Comparison of ENCODE assay signal across 23 mouse cellular contexts in genomic region chr15:36877501-36877900, GRCm38 (mm10).
DNase-seq lines count a peak whose midpoint lies in the region; ATAC-seq lines count a peak whose summit lies in the region.
"Had no signal": no experiment of that assay in that cellular context is flagged by ENCODE, and none has a peak within 500 bp of the region (broad histone marks: within the 10 kb centered on the region; RNA-seq: fewer than 3 reads in every experiment).

No protein-coding gene starts in this region.

- DNase-seq in intestine, embryonic 14.5 days (ENCODE audit: low spot score): no peak
- DNase-seq in urinary bladder, postnatal 14 days (ENCODE audit: low spot score): peak; percentile 67
- no peak for DNase-seq in urinary bladder, adult 18-20 months (ENCODE audit: low spot score in 2 of 2)
- DNase-seq in layer of hippocampus, postnatal 25 days (ENCODE audit: extremely low spot score in 1 of 2, low spot score in 1 of 2): no peak
- DNase-seq in right cerebral cortex, postnatal 10 days (ENCODE audit: low spot score in 2 of 2): no peak
- DNase-seq: B cell, adult 2 months; cerebellum, adult 9-11 months; gastrocnemius, adult 2 months; heart, adult 18-20 months; kidney, postnatal 4 days; layer of hippocampus, adult 9-11 months; liver, embryonic 13.5 days; right cerebral cortex, postnatal 4 days; thymus, adult 18-20 months had no signal

- ATAC-seq in intestine, embryonic 14.5 days (replicated peaks; ENCODE audit: low FRiP score, low TSS enrichment, low read depth): 0 out of 2 replicates have a peak, but pooled peaks have one; percentile 21
- no peak for ATAC-seq in intestine, embryonic 16.5 days
- ATAC-seq in embryonic facial prominence, embryonic 13.5 days (ENCODE audit: insufficient number of reproducible peaks, insufficient read depth, low FRiP score, low TSS enrichment, low read depth): no peak
- 0 out of 2 replicates have a peak, but pooled peaks have one; percentile 20 for ATAC-seq in stomach, embryonic 16.5 days (ENCODE audit: insufficient read depth, low FRiP score)
- ATAC-seq: intestine, postnatal 0 days had no signal

- 55% methylated on average over 7 of the region's 7 CpGs for WGBS in intestine, embryonic 14.5 days
- WGBS in intestine, embryonic 16.5 days: 57% methylated on average over 7 of the region's 7 CpGs
- WGBS in embryonic facial prominence, embryonic 13.5 days: 51% methylated on average over 7 of the region's 7 CpGs
- 60% methylated on average over 7 of the region's 7 CpGs for WGBS in stomach, embryonic 16.5 days

- H3K4me1 ChIP-seq in intestine, embryonic 14.5 days (replicated peaks; ENCODE audit: control insufficient read depth, insufficient read depth, low read length): peaks cover 43% of the 10 kb centered on the region
- peaks cover 51% of the 10 kb centered on the region for H3K4me1 ChIP-seq in intestine, embryonic 16.5 days (ENCODE audit: control insufficient read depth, insufficient read depth, low read length)
- peaks cover 39% of the 10 kb centered on the region for H3K4me1 ChIP-seq in embryonic facial prominence, embryonic 13.5 days
- peaks cover 21% of the 10 kb centered on the region for H3K4me1 ChIP-seq in stomach, embryonic 16.5 days (ENCODE audit: control insufficient read depth, insufficient read depth, low read length)

- H3K4me2 ChIP-seq in intestine, embryonic 14.5 days (ENCODE audit: low read length): no peak overlapping the region
- no peak overlapping the region for H3K4me2 ChIP-seq in intestine, embryonic 16.5 days (ENCODE audit: low read depth, low read length)
- H3K4me2 ChIP-seq in embryonic facial prominence, embryonic 13.5 days: no peak overlapping the region
- H3K4me2 ChIP-seq in stomach, embryonic 16.5 days (ENCODE audit: low read depth, low read length): no peak overlapping the region
- H3K4me2 ChIP-seq: heart, embryonic 13.5 days; hindbrain, embryonic 15.5 days; kidney, embryonic 15.5 days; limb, embryonic 12.5 days; liver, embryonic 13.5 days had no signal

- no peak overlapping the region for H3K4me3 ChIP-seq in intestine, embryonic 14.5 days (ENCODE audit: low read depth, low read length)
- no peak overlapping the region for H3K4me3 ChIP-seq in intestine, embryonic 16.5 days (ENCODE audit: low read length)
- H3K4me3 ChIP-seq in embryonic facial prominence, embryonic 13.5 days: no peak overlapping the region
- no peak overlapping the region for H3K4me3 ChIP-seq in stomach, embryonic 16.5 days (replicated peaks; ENCODE audit: low read length)
- H3K4me3 ChIP-seq: gastrocnemius, adult 2 months; heart, embryonic 13.5 days; hindbrain, embryonic 15.5 days; kidney, embryonic 15.5 days; limb, embryonic 12.5 days; liver, embryonic 13.5 days; midbrain, embryonic 10.5 days had no signal

- no peaks in the 10 kb centered on the region for H3K27me3 ChIP-seq in intestine, embryonic 14.5 days (replicated peaks; ENCODE audit: control insufficient read depth, insufficient read depth, low read length)
- no peaks in the 10 kb centered on the region for H3K27me3 ChIP-seq in intestine, embryonic 16.5 days (replicated peaks; ENCODE audit: control insufficient read depth, insufficient read depth, low read length)
- no peaks in the 10 kb centered on the region for H3K27me3 ChIP-seq in embryonic facial prominence, embryonic 13.5 days
- H3K27me3 ChIP-seq in stomach, embryonic 16.5 days (ENCODE audit: control insufficient read depth, insufficient read depth, low read length): no peaks in the 10 kb centered on the region
- H3K27me3 ChIP-seq: heart, embryonic 13.5 days; hindbrain, embryonic 15.5 days; kidney, embryonic 15.5 days; limb, embryonic 12.5 days; liver, embryonic 13.5 days had no signal

- no peaks in the 10 kb centered on the region for H3K36me3 ChIP-seq in intestine, embryonic 14.5 days (ENCODE audit: control insufficient read depth, insufficient read depth, low read length)
- H3K36me3 ChIP-seq in intestine, embryonic 16.5 days (ENCODE audit: control insufficient read depth, insufficient read depth, low read length): no peaks in the 10 kb centered on the region
- H3K36me3 ChIP-seq in embryonic facial prominence, embryonic 13.5 days: no peaks in the 10 kb centered on the region
- H3K36me3 ChIP-seq in stomach, embryonic 16.5 days (ENCODE audit: control insufficient read depth, insufficient read depth, low read length): no peaks in the 10 kb centered on the region
- H3K36me3 ChIP-seq: heart, embryonic 13.5 days; hindbrain, embryonic 15.5 days; kidney, embryonic 15.5 days; limb, embryonic 12.5 days; liver, embryonic 13.5 days; midbrain, embryonic 10.5 days had no signal

- no peak overlapping the region for H3K27ac ChIP-seq in intestine, embryonic 14.5 days (ENCODE audit: low read depth)
- no peak overlapping the region for H3K27ac ChIP-seq in intestine, embryonic 16.5 days (ENCODE audit: low read length)
- peak overlapping the region; percentile 7; the same call in 1 of the 2 replicates for H3K27ac ChIP-seq in embryonic facial prominence, embryonic 13.5 days
- no peak overlapping the region for H3K27ac ChIP-seq in stomach, embryonic 16.5 days (ENCODE audit: low read length)
- H3K27ac ChIP-seq: gastrocnemius, adult 2 months; heart, embryonic 13.5 days; hindbrain, embryonic 15.5 days; kidney, embryonic 15.5 days; limb, embryonic 12.5 days; liver, embryonic 13.5 days had no signal

- H3K9ac ChIP-seq in intestine, embryonic 14.5 days (ENCODE audit: low read length): no peak overlapping the region
- no peak overlapping the region for H3K9ac ChIP-seq in intestine, embryonic 16.5 days (ENCODE audit: low read depth, low read length)
- H3K9ac ChIP-seq in embryonic facial prominence, embryonic 13.5 days: no peak overlapping the region
- H3K9ac ChIP-seq in stomach, embryonic 16.5 days (ENCODE audit: low read length): no peak overlapping the region
- H3K9ac ChIP-seq: hindbrain, embryonic 15.5 days; kidney, embryonic 15.5 days; limb, embryonic 12.5 days; liver, embryonic 13.5 days had no signal

- H3K9me3 ChIP-seq in intestine, embryonic 14.5 days (ENCODE audit: control insufficient read depth, low read length): no peaks in the 10 kb centered on the region
- no peaks in the 10 kb centered on the region for H3K9me3 ChIP-seq in intestine, embryonic 16.5 days (ENCODE audit: control insufficient read depth, low read length)
- no peaks in the 10 kb centered on the region for H3K9me3 ChIP-seq in embryonic facial prominence, embryonic 13.5 days
- H3K9me3 ChIP-seq in stomach, embryonic 16.5 days (replicated peaks; ENCODE audit: control insufficient read depth, low read length): no peaks in the 10 kb centered on the region
- H3K9me3 ChIP-seq: heart, embryonic 13.5 days; hindbrain, embryonic 15.5 days; kidney, embryonic 15.5 days; limb, embryonic 12.5 days; liver, embryonic 13.5 days; midbrain, embryonic 10.5 days had no signal

Comparison
In these comparisons a context has a peak if more than half of its experiments do, and no peak if none do; other contexts are left out.
1. ATAC-seq: peak in intestine, embryonic 14.5 days (single experiment) and stomach, embryonic 16.5 days (single experiment); none in intestine, embryonic 16.5 days (single experiment) and embryonic facial prominence, embryonic 13.5 days (single experiment).